Mouse (Mus musculus): ENCODE results near the gene Cass4.

Gene Cass4

DNA sequence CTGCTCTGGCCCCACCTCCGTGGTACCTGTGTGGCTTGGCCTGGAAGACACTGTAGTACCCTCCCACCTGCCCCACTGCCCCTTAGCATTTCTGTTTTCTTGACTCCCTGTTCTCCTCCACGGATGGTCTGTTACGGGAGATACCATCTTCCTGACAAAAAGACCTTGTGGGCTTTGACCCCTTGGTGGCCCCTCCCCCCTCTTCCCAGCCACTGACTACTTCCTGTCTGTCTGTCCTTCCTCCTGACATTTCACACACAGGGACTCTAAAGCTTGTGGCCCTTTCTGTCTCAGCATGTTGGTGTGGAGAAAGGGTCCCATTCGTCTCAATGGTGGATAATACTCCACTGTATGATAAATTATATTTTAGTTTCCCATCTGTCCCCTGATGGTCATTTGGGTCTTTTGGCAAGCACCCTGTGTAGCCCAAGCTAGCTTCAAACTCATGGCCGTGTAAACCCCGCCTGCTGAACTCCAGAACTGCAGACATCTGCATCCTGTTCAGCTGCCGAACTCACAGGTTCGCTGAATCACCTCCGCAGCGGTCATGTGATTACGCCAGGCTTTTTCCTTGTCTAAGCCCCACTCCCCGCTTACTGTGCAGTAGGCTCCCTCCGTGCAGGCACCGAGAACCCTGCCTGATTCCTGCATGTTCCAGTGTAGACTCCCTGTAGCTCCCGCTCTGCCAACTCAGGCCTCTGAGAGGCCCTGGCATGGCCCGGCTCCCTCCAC is 88.2 kb downstream of the Cass4 start:
- DNase-seq (ENCODE audit: low read depth, low spot score): no peak

Data from mesoderm, embryonic 11.5 days (tissue).